Mouse (Mus musculus) heart, embryonic 14.5 days (tissue): ENCODE data around the gene Meaf6. TPM values are rescaled to one million over a fixed set of nuclear protein-coding genes. Genes with fewer than 3 reads are reported as not detected.

Source experiments
- ATAC-seq: fragments of 200-750 bp; cut with Nextera tagmentation; 2 replicates; pipeline ENCODE4 v1.8.0; 2017; ENCODE audit warnings: low read depth, moderate TSS enrichment; ENCODE audit not compliant: insufficient number of reproducible peaks, insufficient read depth, low FRiP score
- H3K27ac ChIP-seq, 2 experiments: fragments of 200-500 bp in 1 of 2; fragments of 300-500 bp in 1 of 2; sonication (generic) in 1 of 2; replicated peaks in 1 of 2; 2 replicates each; pipeline ENCODE4 v1.5.1; 2012 to 2014; ENCODE audit warnings: low read depth in 2 of 2, low read length in 2 of 2, control low read depth in 1 of 2, mild to moderate bottlenecking in 1 of 2, mixed read lengths in 1 of 2; ENCODE audit not compliant: control insufficient read depth in 1 of 2, insufficient read depth in 1 of 2
- H3K27me3 ChIP-seq: fragments of 300-500 bp; sonication (generic); 2 replicates; pipeline ENCODE4 v1.6.1; 2014; ENCODE audit warnings: mild to moderate bottlenecking, low read length, control low read depth; ENCODE audit not compliant: control insufficient read depth, insufficient read depth
- H3K36me3 ChIP-seq: fragments of 300-500 bp; sonication (generic); 2 replicates; pipeline ENCODE4 v1.6.1; 2014; ENCODE audit warnings: mild to moderate bottlenecking, control low read depth, low read length, mixed read lengths; ENCODE audit not compliant: control insufficient read depth, insufficient read depth
- H3K4me1 ChIP-seq, 2 experiments: fragments of 200-500 bp in 1 of 2; fragments of 300-500 bp in 1 of 2; sonication (generic) in 1 of 2; 2 replicates each; pipeline ENCODE4 v1.6.1; 2012 to 2014; ENCODE audit warnings: low read length in 2 of 2, control low read depth in 1 of 2, mixed read lengths in 1 of 2; ENCODE audit not compliant: control insufficient read depth in 2 of 2, insufficient read depth in 2 of 2
- H3K4me2 ChIP-seq: fragments of 300-500 bp; sonication (generic); 2 replicates; pipeline ENCODE4 v1.6.1; 2014; ENCODE audit warnings: mild to moderate bottlenecking, low read length
- H3K4me3 ChIP-seq, 2 experiments: fragments of 200-500 bp in 1 of 2; fragments of 300-500 bp in 1 of 2; sonication (generic) in 1 of 2; 2 replicates each; pipeline ENCODE4 v1.5.1; 2012 to 2014; ENCODE audit warnings: low read length in 2 of 2, mild to moderate bottlenecking in 2 of 2, control low read depth in 1 of 2, low read depth in 1 of 2, moderate library complexity in 1 of 2; ENCODE audit not compliant: control insufficient read depth in 1 of 2, insufficient read depth in 1 of 2
- H3K9ac ChIP-seq: fragments of 300-500 bp; sonication (generic); 2 replicates; pipeline ENCODE4 v1.6.1; 2014; ENCODE audit warnings: mild to moderate bottlenecking, low read length
- H3K9me3 ChIP-seq: fragments of 300-500 bp; sonication (generic); 2 replicates; pipeline ENCODE4 v1.6.1; 2016; ENCODE audit warnings: low read length, control low read depth; ENCODE audit not compliant: control insufficient read depth
- whole genome bisulfite sequencing: fragments of 180-500 bp; shearing (Covaris S2); extraction: QIAGEN DNeasy Blood & Tissue Kit; methylation state at CpG from one replicate; pipeline ENCODE4 v1.1.7; 2014; 5-methylcytosine and 5-hydroxymethylcytosine counted together
- polyA plus RNA-seq: library from polyadenylated mRNA; unstranded; fragments of >200 nt; fragmentation: Nextera tagmentation; extraction: Ambion mirVana; gene quantifications from 2 replicates; pipeline ENCODE4 v1.2.1, GENCODE M21; 2014

The Meaf6 gene
- polyA plus RNA-seq, 1 experiment from 2014 or later = 43.8 TPM

GRCm38 (mm10) chr4:125124424-125125209, 39.7 kb downstream of the Meaf6 start:
- Histone ChIP-seq H3K27ac (peak overlapping the region in 1 of 2 experiments; percentile 44; a peak in 1 of 4 replicates), H3K4me1 (peaks cover 30 to 36% of the 10 kb centered on the region in 2 experiments), H3K4me2 (0 out of 2 replicates have a peak overlapping the region, but pooled peaks have one; percentile 11), H3K9ac (no peak overlapping the region), H3K9me3 (no peaks in the 10 kb centered on the region), H3K4me3 (no peak overlapping the region), H3K36me3 (peaks cover 20% of the 10 kb centered on the region), H3K27me3 (no peaks in the 10 kb centered on the region)
- no peak for ATAC-seq
- WGBS = 35% methylated on average over 7 of the region's 7 CpGs

DNA sequence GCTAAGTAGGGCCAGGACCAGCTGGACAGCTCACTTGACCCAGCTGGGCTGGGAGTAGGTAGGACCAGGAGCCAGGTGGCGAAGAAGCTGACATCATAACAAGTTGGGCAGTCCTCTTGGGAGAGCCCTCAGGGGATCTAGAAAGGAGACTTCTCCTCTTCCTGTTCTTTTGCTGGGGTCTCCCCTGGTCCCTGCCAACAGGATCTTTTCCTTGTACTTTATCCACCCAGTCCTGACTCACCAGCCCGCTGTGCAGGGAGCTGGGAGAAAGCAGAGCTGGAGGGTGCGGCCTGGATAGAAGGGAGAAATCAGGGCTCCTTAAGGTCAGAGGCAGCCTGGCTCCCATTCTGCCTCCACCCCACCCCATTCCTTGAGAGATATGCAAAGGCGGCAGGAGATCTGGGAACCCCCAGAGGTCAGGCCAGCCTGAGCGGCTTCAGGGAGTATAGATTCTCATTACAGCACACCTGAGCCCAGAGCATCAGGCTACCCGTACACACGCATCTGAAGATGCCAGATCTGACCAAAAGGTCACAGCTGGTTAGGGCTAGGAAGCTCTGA, 40.5 kb downstream of the Meaf6 start:
- no peak overlapping the region for H3K27ac ChIP-seq
- H3K27me3 ChIP-seq = no peaks in the 10 kb centered on the region
- no peak for ATAC-seq
- no peak overlapping the region for H3K9ac ChIP-seq
- WGBS = 82% methylated on average over 7 of the region's 7 CpGs
- 0 out of 2 replicates have a peak overlapping the region, but pooled peaks have one; percentile 11 for H3K4me2 ChIP-seq
- peaks cover 12% of the 10 kb centered on the region for H3K36me3 ChIP-seq
- H3K4me3 ChIP-seq = no peak overlapping the region
- peaks cover 30 to 36% of the 10 kb centered on the region in 2 experiments for H3K4me1 ChIP-seq
- H3K9me3 ChIP-seq = no peaks in the 10 kb centered on the region

DNA sequence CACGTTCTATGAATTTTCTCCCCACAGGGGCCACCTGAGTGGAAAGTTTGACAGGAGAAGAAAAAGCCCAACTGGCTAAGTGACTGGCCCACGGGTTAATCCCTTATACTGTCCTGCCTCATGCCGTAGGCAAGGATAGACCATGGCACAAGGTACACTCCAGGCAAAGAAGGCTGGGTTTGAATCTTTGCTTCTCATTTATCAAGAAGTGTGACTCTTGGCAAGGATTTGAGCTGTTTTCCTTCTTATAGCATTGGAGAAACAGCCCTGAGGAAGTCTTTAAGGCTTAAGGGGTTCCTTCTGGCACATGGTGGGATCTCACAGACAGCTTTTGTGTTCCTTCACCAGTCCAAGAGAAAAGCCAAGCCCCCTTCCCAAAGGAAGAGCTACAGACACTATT, 41.3 kb downstream of the Meaf6 start:
- Histone ChIP-seq H3K27ac (no peak overlapping the region), H3K9ac (no peak overlapping the region), H3K4me2 (no peak overlapping the region), H3K36me3 (peaks cover 6% of the 10 kb centered on the region; the same call in 1 of the 2 replicates), H3K27me3 (no peaks in the 10 kb centered on the region), H3K9me3 (no peaks in the 10 kb centered on the region), H3K4me1 (peaks cover 30 to 36% of the 10 kb centered on the region in 2 experiments), H3K4me3 (no peak overlapping the region)
- no peak for ATAC-seq
- 91% methylated on average over 3 of the region's 3 CpGs for WGBS

DNA sequence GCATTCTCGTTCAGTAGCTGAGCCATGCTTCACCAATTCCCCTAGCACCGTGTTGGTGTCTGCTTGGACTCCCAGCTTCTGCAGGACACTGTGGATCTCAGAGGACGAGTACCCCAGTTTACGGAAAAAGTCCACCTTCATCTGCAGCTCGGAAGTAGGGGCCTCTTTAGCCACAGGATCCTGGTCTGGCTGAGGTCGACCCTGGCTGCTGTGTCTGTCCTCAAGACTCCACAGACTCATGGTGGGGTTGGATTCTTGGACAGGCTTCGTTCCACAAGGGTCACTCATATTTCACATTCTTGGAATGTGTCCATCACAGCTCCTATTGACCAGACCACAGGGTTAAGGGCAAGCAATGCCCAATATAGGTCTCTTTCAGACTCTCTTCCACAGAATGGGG, 41.8 kb downstream of the Meaf6 start:
- no peak overlapping the region for H3K9ac ChIP-seq
- H3K4me2 ChIP-seq = peak overlapping the region; percentile 98
- peaks cover 3% of the 10 kb centered on the region; the same call in 1 of the 2 replicates for H3K36me3 ChIP-seq
- peaks cover 30 to 39% of the 10 kb centered on the region in 2 experiments for H3K4me1 ChIP-seq
- H3K4me3 ChIP-seq = peak overlapping the region; percentile 86 to 87
- no peak overlapping the region for H3K27ac ChIP-seq
- H3K9me3 ChIP-seq = no peaks in the 10 kb centered on the region
- no peaks in the 10 kb centered on the region for H3K27me3 ChIP-seq
- ATAC-seq = no peak
- 66% methylated on average over 7 of the region's 7 CpGs for WGBS

DNA sequence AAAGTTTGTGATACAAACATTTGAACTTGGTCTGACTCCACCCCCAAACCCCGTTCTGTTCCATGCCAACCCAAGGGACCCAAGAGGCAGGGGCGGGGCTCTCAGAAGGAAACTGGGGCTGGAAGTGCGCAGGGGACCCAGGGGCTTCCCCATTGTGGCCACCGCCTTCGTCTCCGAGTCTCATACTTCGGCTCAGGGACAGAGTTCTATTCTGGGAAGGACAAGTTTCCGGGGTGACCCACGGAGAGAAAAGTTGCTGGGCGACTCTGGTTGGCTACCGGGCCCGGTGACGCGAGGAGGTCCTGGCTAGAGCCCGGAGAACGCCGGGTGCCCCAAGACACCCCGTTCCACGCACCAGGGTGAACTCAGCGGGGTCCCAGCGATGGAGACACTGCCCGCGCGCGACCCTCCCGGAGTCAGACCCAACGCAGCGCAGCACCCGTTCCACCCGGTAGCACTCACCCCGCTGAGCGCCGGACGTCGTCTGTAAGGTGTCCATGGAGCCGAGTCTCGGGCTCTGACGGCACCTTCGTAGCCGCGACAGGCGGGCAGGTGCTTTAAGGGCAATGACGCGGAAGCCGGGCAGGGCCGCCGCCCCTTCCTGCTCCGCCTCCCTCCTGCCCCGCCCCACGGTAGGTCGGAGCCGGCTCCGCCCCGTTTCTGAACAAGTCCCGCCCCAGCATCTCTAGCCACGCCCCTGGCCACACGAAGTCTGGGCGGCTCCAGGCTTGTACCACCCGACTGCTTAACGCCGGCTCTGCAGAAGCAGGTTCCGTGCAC, 42.6 kb downstream of the Meaf6 start, which contains the start of gene Zc3h12a:
Gene Zc3h12a, minus strand, starts transcription at position 536 of the 780 bp plus-strand sequence.
- WGBS = 2% methylated on average over 62 of the region's 62 CpGs
- H3K27me3 ChIP-seq = no peaks in the 10 kb centered on the region
- H3K4me3 ChIP-seq = peak within 1 kb of the TSS; percentile 86 to 87
- H3K36me3 ChIP-seq = no peaks in the 10 kb centered on the region
- no peaks in the 10 kb centered on the region for H3K9me3 ChIP-seq
- ATAC-seq = peak; percentile 83
- H3K27ac ChIP-seq = 0 out of 4 replicates have a peak within 1 kb of the TSS, but pooled peaks have one; percentile 23 to 24
- H3K4me2 ChIP-seq = peak within 1 kb of the TSS; percentile 98
- H3K9ac ChIP-seq = peak within 1 kb of the TSS; percentile 76
- peaks cover 28 to 37% of the 10 kb centered on the region in 2 experiments for H3K4me1 ChIP-seq

GRCm38 (mm10) chr4:125131493-125131892, 46.6 kb downstream of the Meaf6 start:
- Histone ChIP-seq H3K4me3 (no peak overlapping the region), H3K27ac (no peak overlapping the region), H3K9me3 (no peaks in the 10 kb centered on the region), H3K36me3 (no peaks in the 10 kb centered on the region), H3K4me2 (no peak overlapping the region), H3K9ac (no peak overlapping the region), H3K27me3 (no peaks in the 10 kb centered on the region), H3K4me1 (peaks cover 8 to 12% of the 10 kb centered on the region in 2 experiments; a peak in 3 of 4 replicates)
- ATAC-seq = no peak
- WGBS = 32% methylated on average over 4 of the region's 4 CpGs

GRCm38 (mm10) chr4:125132394-125132793, 47.5 kb downstream of the Meaf6 start:
- no peak overlapping the region for H3K27ac ChIP-seq
- no peak overlapping the region for H3K4me3 ChIP-seq
- no peak overlapping the region for H3K4me2 ChIP-seq
- WGBS = 23% methylated on average over 5 of the region's 5 CpGs
- H3K27me3 ChIP-seq = no peaks in the 10 kb centered on the region
- no peak overlapping the region for H3K9ac ChIP-seq
- no peak for ATAC-seq
- no peaks in the 10 kb centered on the region for H3K36me3 ChIP-seq
- no peaks in the 10 kb centered on the region for H3K9me3 ChIP-seq
- H3K4me1 ChIP-seq = peaks cover 4% of the 10 kb centered on the region in 2 experiments; a peak in 1 of 4 replicates
